Mouse (Mus musculus): ENCODE measurements around the gene Gm17364. TPM values are rescaled to one million over a fixed set of nuclear protein-coding genes. Genes with fewer than 3 reads are reported as not detected.

The Gm17364 gene
- total RNA-seq, 2 experiments from 2014 or later = not detected

Other genes starting within 250 kb of the Gm17364 start
- under 1 TPM in 1 of 2 experiments, not detected in 1; 0.12 TPM for gene Mak, start 194.3 kb downstream of the Gm17364 start, total RNA-seq (2021)
- not detected for gene Gcm2, start 162.9 kb downstream of the Gm17364 start, total RNA-seq (2021)
- gene Sycp2l, start 159.7 kb downstream of the Gm17364 start, total RNA-seq (2021) = not detected
- 10 to 100 TPM; 31.3 to 82.7 TPM for gene Elovl2, start 53.6 kb downstream of the Gm17364 start, total RNA-seq (2021)
- gene Smim13, start 24.1 kb downstream of the Gm17364 start, total RNA-seq (2021) = 10 to 100 TPM; 14.7 to 16.4 TPM
- 10 to 100 TPM; 21.4 to 32.6 TPM for gene Nedd9, start 213.4 kb upstream of the Gm17364 start, total RNA-seq (2021)

Data from adrenal gland, postnatal 10 days (tissue).